Mouse (Mus musculus): ENCODE data around the gene Hint1. TPM values are rescaled to one million over a fixed set of nuclear protein-coding genes. Genes with fewer than 3 reads are reported as not detected.

Hint1 gene
- total RNA-seq, 2 experiments from 2014 or later: 337 to 370 TPM

DNA sequence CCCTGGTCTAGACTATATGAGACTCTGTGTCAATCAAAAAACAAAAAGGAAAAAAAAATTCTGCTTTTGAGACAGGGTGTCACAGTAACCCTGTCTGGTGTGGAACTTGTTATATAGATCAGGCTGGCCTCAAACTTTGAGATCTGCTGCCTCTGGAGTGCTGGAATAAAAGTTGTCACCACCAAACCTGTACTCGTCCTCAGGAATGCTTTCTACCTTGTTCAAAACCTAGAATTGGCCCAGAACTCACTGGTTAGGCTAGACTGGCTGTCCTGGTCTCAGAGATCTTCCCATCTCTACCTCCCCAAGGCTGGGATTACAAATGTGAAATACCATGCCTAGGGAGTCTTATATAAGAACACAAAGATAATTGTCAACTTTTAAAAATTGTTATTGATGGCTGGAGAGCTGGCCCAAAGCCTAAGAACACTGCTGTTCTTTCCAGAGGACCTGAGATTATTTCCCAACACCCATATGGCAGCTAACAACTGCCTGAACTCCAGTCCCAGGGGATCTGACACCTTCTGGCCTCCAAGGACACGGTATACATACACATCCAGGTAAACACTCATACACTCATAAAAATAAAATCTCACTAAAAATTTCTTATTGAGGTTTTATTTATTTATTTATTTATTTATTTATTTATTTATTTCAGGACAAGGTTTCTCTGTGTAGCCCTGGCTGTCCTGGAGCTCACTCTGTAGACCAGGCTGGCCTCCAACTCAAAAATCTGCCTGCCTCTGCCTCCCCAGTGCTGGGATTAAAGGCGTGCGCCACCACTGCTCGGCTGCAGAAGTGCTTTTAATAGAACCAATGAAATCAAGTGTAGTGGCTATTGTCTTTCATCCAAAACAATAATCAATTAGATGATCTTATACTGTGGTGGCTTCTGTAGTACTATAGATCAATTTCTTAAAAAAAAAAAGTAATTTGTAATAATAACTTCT is 4.4 kb upstream of the Hint1 start:
- no peak for DNase-seq

DNA sequence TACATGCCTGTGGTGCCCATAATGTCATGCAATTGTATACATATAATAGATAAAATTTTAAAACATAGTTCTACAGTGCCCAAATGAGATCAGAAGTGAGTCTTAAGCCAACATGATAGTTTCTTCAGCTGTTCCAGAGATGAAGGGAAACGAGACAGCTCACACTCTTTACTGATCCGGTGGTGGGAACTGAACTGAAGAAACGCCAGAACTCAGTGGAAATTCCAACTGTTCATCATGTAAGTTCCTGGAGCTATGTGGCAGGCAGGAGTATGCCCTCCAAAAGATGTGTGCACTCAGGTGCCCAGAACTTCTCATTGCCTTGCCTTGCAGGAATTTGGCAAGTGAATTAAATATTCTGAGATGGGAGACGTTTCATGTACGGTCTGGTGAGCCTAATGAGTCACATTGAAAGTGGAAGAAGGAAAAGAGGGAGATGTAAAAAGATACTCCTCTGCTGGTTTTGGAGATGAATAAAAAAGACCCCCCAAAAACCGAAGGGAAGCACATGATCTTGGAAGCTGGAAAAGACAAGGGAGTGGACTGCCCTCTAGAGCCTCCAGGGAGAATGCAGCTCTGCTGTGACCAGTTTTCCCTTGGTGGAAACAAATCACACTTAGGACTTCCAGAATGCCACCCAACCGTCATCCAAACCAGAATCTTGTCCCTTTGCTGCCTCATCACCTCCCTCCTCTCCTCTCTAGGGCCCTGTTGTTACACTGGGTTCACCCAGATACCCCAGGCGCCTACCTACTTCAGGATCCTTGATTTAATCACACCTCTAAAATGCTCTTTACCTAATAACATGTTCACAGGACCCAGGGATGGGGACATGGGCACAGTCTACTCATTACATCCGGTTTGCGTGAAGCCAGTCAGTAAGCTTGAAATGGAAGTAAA is 3.3 kb upstream of the Hint1 start:
- peak; percentile 62 for DNase-seq

- DNase-seq: no peak
Observed at GRCm38 (mm10) chr11:54865330-54866085, 675 bp upstream of the Hint1 start.

DNA sequence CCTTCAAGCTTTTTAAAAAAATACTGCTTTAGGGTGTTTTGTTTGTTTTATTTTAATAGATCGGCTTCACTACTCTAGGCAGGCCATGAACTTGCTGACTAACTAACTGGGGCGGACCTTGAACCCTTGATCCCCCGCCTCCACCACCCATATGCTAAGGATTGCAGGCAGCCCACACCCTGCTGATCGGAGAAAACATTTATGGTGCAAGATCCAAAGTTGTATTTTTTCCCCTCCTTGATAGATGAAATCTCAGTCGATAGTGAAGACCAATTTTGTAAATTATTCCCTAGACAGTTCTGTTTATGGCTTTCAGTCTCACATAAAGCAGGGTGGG is 834 bp downstream of the Hint1 start:
- DNase-seq: peak; percentile 58

DNA sequence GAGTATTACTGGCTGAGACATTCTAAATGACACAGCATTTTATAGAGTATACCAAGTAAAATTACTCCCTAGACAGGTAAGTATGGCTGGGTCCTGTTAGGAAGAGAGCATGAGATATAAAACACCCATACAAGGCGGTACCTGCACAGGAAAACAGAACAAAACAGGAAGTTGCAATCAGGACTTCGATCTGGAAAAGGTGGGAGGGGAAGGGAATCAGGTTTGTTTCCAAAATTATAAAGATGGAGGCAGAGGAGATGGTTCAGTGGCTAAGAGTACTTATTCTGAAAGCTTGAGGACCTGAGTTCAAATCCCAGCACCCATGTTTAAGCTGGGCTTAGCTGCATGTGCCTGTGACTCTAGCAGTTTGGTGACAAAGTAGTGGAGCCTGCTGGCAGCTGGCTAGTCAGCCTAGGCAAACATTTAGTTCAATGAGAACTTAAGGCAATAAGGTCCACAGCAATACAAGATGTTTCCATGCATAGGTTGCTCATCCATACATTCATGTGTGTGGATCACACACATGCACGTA is 1.8 kb downstream of the Hint1 start:
- no peak for DNase-seq

DNA sequence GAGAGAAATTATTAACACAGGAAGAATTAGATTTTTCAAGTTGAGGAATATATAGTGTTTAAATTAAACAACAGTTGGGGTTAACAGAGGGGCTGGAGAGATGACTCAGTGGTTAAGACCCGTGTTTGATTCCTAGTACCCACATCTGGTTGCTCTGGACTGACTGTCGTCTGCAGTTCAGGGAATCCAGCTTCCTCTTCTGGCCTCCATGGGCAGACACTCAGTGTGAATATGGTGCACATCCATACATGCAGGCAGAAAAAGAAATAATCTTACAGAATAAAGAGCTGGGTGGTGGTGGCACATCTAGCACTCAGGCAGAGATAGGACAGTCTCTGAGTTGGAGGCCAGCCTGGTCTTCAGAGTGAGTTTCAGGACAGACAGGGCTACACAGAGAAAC is 2.3 kb downstream of the Hint1 start:
- no peak for DNase-seq

DNA sequence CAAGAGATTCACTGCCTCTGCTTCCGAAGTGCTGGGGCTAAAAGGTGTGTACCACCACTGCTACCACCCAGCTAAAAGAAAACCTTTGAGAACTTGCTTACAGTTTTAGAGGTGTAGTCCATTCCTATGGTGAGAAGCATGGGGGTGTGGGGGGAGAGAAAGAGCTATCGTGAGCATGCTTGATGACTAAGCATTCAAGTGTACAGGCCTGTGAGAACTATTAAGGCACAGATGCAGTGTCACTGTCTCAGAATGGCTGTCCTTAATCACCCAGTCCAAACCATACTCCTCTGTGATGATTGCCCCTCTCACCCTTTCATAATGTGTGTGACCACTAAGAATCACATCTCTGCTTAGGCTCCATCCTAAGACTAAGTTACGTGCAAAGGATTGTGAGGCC is 3.1 kb downstream of the Hint1 start:
- DNase-seq: no peak

DNA sequence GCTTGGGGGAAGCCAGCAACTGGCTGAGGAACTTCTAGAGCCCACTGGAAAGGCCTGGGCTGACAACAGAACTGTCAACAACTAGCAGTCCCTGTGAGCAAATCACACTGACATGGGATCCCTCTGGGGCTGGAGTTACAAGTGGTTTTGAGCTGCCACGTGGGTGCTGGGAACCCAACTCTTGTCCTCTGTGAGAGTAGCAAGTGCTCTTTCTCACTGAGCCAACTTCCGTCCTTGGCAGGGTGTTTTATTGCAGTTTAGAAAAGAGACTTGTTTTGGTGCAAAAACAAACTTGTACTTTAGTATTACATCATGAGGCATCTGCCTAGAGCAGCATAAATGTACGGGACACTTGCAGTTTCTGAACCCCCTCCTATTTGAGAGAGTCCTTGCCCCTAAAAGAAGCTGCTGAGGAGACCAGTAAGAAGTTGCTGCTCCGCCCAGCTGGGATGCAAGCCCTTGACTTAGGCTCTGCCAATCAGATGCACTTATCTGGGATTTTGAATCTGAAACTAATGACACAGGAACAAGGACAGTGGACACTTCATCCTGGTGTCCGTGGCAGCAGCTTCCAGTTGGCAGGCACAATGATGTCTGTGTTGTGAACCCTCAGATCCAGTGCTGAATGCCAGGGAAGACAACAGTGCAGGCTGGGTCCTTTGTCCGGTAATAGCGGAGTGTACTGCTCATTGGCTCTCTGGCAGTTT is 5.8 kb downstream of the Hint1 start:
- DNase-seq: peak; percentile 53

GRCm38 (mm10) chr11:54876031-54876430 is 9.8 kb downstream of the Hint1 start:
- DNase-seq: no peak

GRCm38 (mm10) chr11:54878893-54879292 is 12.7 kb downstream of the Hint1 start:
- no peak for DNase-seq

- peak; percentile 72 for DNase-seq
Observed at GRCm38 (mm10) chr11:54879434-54879833, 13.3 kb downstream of the Hint1 start.

DNA sequence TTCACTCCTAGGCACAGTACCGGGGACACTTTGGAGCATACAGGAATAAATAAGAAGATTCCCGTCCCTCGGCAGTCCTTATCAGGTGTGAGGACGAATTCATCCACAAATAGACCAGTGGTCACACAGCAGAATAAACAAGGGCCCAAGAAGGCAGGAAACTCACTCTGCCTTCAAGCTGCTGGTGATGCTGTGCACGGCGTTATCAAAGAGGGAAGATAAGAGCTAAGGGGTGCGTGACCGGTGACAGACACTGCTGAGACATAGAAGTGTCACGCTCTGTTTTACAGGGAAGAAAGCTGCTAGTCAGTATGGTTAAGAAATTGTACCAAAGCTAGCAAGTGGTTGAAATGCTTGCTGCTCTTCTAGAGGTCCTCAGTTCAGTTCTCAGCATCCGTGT is 13.7 kb downstream of the Hint1 start:
- no peak for DNase-seq

GRCm38 (mm10) chr11:54881051-54881474 is 14.9 kb downstream of the Hint1 start:
- DNase-seq: peak; percentile 36

DNA sequence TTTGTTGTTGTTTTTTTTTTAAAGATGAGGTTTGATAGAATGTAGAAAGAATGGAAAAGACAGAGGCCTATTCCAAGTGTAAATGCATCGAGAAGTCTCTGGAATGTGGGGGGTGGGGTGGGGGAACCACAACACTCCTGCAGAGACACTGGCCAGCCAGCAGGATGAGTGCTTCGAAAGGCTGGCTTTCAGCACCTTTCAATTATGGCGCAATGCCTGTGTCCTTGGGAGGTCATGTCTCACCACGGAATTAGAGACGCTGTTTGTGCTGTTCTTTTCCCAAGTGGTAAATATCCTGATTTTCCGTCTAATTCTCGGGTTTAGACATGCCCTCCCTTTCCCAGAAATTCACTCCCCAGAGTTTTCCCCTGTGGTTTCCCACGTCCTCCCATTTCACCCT is 16.5 kb downstream of the Hint1 start:
- peak; percentile 75 for DNase-seq

- no peak for DNase-seq
Observed at GRCm38 (mm10) chr11:54884197-54884828, 18.1 kb downstream of the Hint1 start.

GRCm38 (mm10) chr11:54884937-54885336 is 18.8 kb downstream of the Hint1 start:
- DNase-seq: peak; percentile 74

DNA sequence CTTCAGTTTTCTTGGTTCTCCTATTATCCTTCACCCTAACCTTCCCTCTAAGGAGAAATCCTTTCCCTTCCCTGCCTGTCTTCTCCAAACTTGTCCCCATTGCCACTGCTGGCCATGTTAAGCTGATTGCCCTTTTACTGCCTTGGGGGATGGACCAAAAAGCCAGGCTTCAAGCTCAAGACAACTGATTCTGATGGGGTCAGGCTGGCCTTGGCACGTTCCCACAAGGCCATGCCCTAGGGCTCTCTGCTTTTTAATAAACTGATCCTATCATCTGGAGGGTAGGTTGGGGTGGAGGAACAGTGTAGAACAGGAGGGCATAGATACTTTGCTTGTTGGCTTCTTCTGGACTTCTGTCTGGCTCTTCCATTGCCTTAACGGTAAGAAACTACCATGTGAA is 19.2 kb downstream of the Hint1 start:
- no peak for DNase-seq

- DNase-seq: no peak
Observed at GRCm38 (mm10) chr11:54887927-54888326, 21.7 kb downstream of the Hint1 start.

- DNase-seq: no peak
Observed at GRCm38 (mm10) chr11:54891341-54891740, 25.2 kb downstream of the Hint1 start.

- no peak for DNase-seq
Observed at GRCm38 (mm10) chr11:54892091-54892490, 25.9 kb downstream of the Hint1 start.

DNA sequence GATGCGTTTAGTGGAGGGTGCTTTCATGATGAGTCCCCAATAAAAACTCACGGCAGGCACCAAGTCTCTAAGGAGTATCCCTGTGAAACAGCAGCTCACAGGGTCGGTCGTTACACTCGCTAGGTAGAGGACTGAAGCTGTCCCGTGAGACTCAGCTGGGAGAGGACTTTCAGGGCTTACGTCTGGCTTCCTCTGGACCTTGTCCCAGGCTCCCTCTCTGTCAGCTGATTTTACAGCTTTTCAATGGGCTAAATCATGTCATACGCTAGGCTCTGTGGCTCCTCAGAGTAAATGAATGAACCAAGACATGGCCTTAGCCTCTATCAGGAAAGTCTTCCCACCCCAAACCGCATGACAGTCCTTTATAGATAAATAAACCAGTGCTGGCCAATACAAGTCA is 28.4 kb downstream of the Hint1 start:
- no peak for DNase-seq

All from adrenal gland, postnatal 10 days (tissue).